Mouse (Mus musculus) cerebellum, adult (tissue): ENCODE results near the gene Smcr8.

Experiments
- ATAC-seq: cut with Nextera tagmentation; 2 replicates; pipeline ENCODE4 v1.9.2; 2017; ENCODE audit warnings: mild to moderate bottlenecking, moderate library complexity, mixed read lengths; ENCODE audit not compliant: insufficient number of reproducible peaks, low FRiP score, low TSS enrichment

The Smcr8 gene

DNA sequence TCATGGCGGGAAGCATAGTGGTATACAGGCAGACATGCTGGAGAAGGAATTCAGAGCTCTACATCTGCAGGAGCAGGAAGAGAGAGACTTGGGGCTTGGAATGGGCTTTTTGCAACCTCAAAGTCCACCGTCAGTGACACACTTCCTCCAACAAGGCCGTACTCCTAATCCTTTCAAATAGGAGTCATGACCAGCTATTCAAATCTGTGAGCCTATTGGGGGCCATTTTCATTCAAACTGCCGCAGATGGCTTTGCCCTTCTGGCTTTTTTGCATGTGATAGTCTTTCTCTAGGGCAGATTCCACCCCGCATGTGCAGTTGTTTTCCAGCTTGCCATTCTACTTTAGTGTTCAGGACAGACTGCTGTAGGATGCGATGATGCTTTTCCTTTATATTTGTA, 59.6 kb downstream of the Smcr8 start:
- no peak for ATAC-seq
